Mouse (Mus musculus): ENCODE results near the gene Vipr1.

DNA sequence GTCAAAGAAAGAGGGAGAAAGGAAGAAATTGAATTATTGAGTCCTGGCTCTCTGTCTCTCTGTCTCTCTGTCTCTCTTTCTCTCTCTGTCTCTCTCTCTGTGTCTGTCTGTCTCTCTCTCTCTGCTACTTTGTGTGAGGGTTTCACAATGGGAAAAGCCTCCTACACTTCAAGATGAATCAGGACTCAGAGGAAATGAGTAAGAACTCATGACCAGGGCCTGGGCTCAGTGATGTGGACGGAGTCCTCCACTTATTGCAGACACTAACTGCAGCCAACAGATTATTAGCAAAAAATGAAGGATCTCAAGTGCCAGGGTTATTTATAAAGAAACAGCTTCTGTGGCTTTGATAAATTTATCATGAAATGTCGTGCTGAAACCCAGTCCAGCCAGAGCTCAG, 44.4 kb upstream of the Vipr1 start:
- TF ChIP-seq POLR2A (IDR thresholded peaks at IDR 0.05; ENCODE audit: extremely low read depth, insufficient read depth, low read length) (no peak), CTCF (IDR thresholded peaks at IDR 0.05; ENCODE audit: low read depth, low read length) (no peak)

Data from liver, adult 2 months (tissue).